Mouse (Mus musculus) small intestine, adult 2 months (tissue): ENCODE results near the gene Nmral1. TPM values are rescaled to one million over a fixed set of nuclear protein-coding genes. Genes with fewer than 3 reads are reported as not detected.

Source experiments
- H3K27ac ChIP-seq: fragments of 200-500 bp; 2 replicates; pipeline ENCODE4 v1.5.1; 2012; ENCODE audit warnings: low read depth, low read length, control low read depth, inconsistent platforms; ENCODE audit not compliant: insufficient read depth
- H3K27me3 ChIP-seq: fragments of 200-500 bp; 2 replicates; pipeline ENCODE4 v1.6.1; 2012; ENCODE audit warnings: mild to moderate bottlenecking, moderate library complexity, low read length, inconsistent platforms; ENCODE audit not compliant: control insufficient read depth, insufficient read depth
- H3K36me3 ChIP-seq: fragments of 200-500 bp; 2 replicates; pipeline ENCODE4 v1.6.1; 2012; ENCODE audit warnings: mild to moderate bottlenecking, low read length, control low read depth, inconsistent platforms; ENCODE audit not compliant: control insufficient read depth, insufficient read depth
- H3K4me1 ChIP-seq: fragments of 200-500 bp; 2 replicates; pipeline ENCODE4 v1.6.1; 2012; ENCODE audit warnings: low read length, inconsistent platforms, mixed read lengths; ENCODE audit not compliant: control insufficient read depth, insufficient read depth, insufficient read length
- H3K4me3 ChIP-seq: fragments of 200-500 bp; 2 replicates; pipeline ENCODE4 v1.5.1; 2012; ENCODE audit warnings: low read depth, mild to moderate bottlenecking, control low read depth, inconsistent platforms, low read length, moderate library complexity
- CTCF ChIP-seq: fragments of 200-500 bp; IDR thresholded peaks from 2 replicates; pipeline ENCODE4 v1.5.1; 2012; ENCODE audit warnings: low read depth, mild to moderate bottlenecking, control low read depth, inconsistent platforms, low read length, moderate library complexity, mixed read lengths; ENCODE audit not compliant: insufficient replicate concordance, insufficient read length; ENCODE audit errors: extremely low read depth
- POLR2A ChIP-seq: fragments of 200-500 bp; IDR thresholded peaks from 2 replicates; pipeline ENCODE4 v1.6.1; 2012; ENCODE audit warnings: low read depth, mild to moderate bottlenecking, control low read depth, inconsistent platforms, low read length, moderate library complexity
- WGBS: fragments of 180-500 bp; shearing (Covaris S2); methylation state at CpG from one replicate; pipeline ENCODE4 v1.1.7; 2018; 5-methylcytosine and 5-hydroxymethylcytosine counted together
- polyA plus RNA-seq: library from polyadenylated mRNA; depleted of rRNA; stranded (reverse); fragments of >200 nt; gene quantifications from 2 replicates; pipeline ENCODE4 v1.2.3, GENCODE M21; 2012; rRNA removed

Gene Nmral1
- polyA plus RNA-seq, 1 experiment: 5.6 TPM

- Histone ChIP-seq H3K27me3 (no peaks in the 10 kb centered on the region), H3K4me1 (no peaks in the 10 kb centered on the region), H3K27ac (no peak overlapping the region), H3K36me3 (peaks cover 52% of the 10 kb centered on the region), H3K4me3 (no peak overlapping the region)
- TF ChIP-seq CTCF: no peak
- TF ChIP-seq POLR2A: no peak
- 79% methylated on average over 2 of the region's 2 CpGs for WGBS
Measured at GRCm38 (mm10) chr16:4661605-4662004, 57.6 kb downstream of the Nmral1 start.

Other genes with a start within 250 kb of the Nmral1 start
- gene Srl, start 177.5 kb downstream of the Nmral1 start, polyA plus RNA-seq: 0.18 and 0.25 TPM in 2 replicates
- gene Tfap4, start 159.5 kb downstream of the Nmral1 start, polyA plus RNA-seq: 4.0 and 8.3 TPM in 2 replicates
- 8.6 and 10.1 TPM in 2 replicates for gene Glis2, start 124.6 kb downstream of the Nmral1 start, polyA plus RNA-seq
- gene Pam16, start 94.4 kb downstream of the Nmral1 start, polyA plus RNA-seq: 6.0 and 8.7 TPM in 2 replicates
- 6.5 and 7.8 TPM in 2 replicates for gene Vasn, start 79.4 kb downstream of the Nmral1 start, polyA plus RNA-seq
- 10.2 and 13.7 TPM in 2 replicates for gene Dnaja3, start 79.4 kb downstream of the Nmral1 start, polyA plus RNA-seq
- 45.6 and 86.6 TPM in 2 replicates for gene Coro7, start 39.6 kb downstream of the Nmral1 start, polyA plus RNA-seq
- gene Hmox2, start 7.0 kb upstream of the Nmral1 start, polyA plus RNA-seq: 11.8 and 21.2 TPM in 2 replicates
- gene Cdip1, start 70.9 kb upstream of the Nmral1 start, polyA plus RNA-seq: 51.7 and 87.4 TPM in 2 replicates
- not detected in 2 replicates for gene 4930562C15Rik, start 116.1 kb upstream of the Nmral1 start, polyA plus RNA-seq
- 21.0 and 37.1 TPM in 2 replicates for gene Ubald1, start 161.0 kb upstream of the Nmral1 start, polyA plus RNA-seq
- gene Mgrn1, start 166.9 kb upstream of the Nmral1 start, polyA plus RNA-seq: 81.9 and 164 TPM in 2 replicates
- gene Nudt16l1, start 219.4 kb upstream of the Nmral1 start, polyA plus RNA-seq: 23.7 and 42.6 TPM in 2 replicates
- gene Anks3, start 244.8 kb upstream of the Nmral1 start, polyA plus RNA-seq: 17.9 and 34.8 TPM in 2 replicates